Mouse (Mus musculus) small intestine, adult 2 months (tissue): ENCODE data around the gene Metrn.

Experiments
- CTCF ChIP-seq: fragments of 200-500 bp; IDR thresholded peaks from 2 replicates; pipeline ENCODE4 v1.5.1; 2012; ENCODE audit warnings: low read depth, mild to moderate bottlenecking, control low read depth, inconsistent platforms, low read length, moderate library complexity, mixed read lengths; ENCODE audit not compliant: insufficient replicate concordance, insufficient read length; ENCODE audit errors: extremely low read depth
- POLR2A ChIP-seq: fragments of 200-500 bp; IDR thresholded peaks from 2 replicates; pipeline ENCODE4 v1.6.1; 2012; ENCODE audit warnings: low read depth, mild to moderate bottlenecking, control low read depth, inconsistent platforms, low read length, moderate library complexity

DNA sequence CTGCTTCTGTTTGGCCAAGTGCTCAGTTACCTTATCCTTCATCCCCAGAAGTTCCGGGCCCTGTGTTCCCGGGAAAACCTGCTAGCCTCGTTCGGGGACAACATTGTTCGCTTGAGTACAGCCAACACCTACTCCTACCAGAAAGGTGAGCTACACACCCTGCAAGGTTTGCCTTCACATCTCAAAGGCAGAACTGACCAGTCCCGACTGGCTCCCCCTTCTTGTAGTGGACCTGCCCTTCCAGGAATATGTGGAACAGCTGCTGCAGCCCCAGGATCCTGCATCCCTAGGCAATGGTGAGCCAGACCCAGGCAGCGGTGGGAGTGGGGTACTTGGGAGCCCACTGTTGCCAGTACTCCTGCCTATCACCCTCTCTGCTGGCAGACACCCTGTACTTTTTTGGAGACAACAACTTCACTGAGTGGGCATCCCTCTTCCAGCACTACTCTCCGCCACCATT, 32.7 kb upstream of the Metrn start:
- TF ChIP-seq POLR2A (no peak), CTCF (no peak)
